9 mouse cellular contexts compared by ENCODE assay signal in genomic region chr1:21075986-21076495, GRCm38 (mm10). TPM values are rescaled to one million over a fixed set of nuclear protein-coding genes. Genes with fewer than 3 reads are reported as not detected.
DNase-seq lines count a peak whose midpoint lies in the region; ATAC-seq lines count a peak whose summit lies in the region.
"Had no signal": no experiment of that assay in that cellular context is flagged by ENCODE, and none has a peak within 500 bp of the region (broad histone marks: within the 10 kb centered on the region; RNA-seq: fewer than 3 reads in every experiment).

No protein-coding gene starts in this region.

- ATAC-seq in liver, embryonic 11.5 days (replicated peaks; ENCODE audit: low FRiP score) = no peak
- ATAC-seq in liver, embryonic 12.5 days = no peak
- no peak for ATAC-seq in forebrain, embryonic 14.5 days
- no peak for ATAC-seq in neural tube, embryonic 15.5 days (ENCODE audit: low FRiP score)

- no peak overlapping the region for H3K9ac ChIP-seq in liver, embryonic 11.5 days (ENCODE audit: low read depth, low read length)
- no peak overlapping the region for H3K9ac ChIP-seq in liver, embryonic 12.5 days
- H3K9ac ChIP-seq in forebrain, embryonic 14.5 days (ENCODE audit: low read length) = peak overlapping the region; percentile 21; the same call in 1 of the 2 replicates
- no peak overlapping the region for H3K9ac ChIP-seq in neural tube, embryonic 15.5 days (replicated peaks)

- H3K9me3 ChIP-seq in liver, embryonic 11.5 days (ENCODE audit: control insufficient read depth, low read length) = no peaks in the 10 kb centered on the region
- no peaks in the 10 kb centered on the region for H3K9me3 ChIP-seq in liver, embryonic 12.5 days (replicated peaks)
- H3K9me3 ChIP-seq in forebrain, embryonic 14.5 days (replicated peaks; ENCODE audit: control insufficient read depth, low read length) = no peaks in the 10 kb centered on the region
- H3K9me3 ChIP-seq in neural tube, embryonic 15.5 days (replicated peaks) = no peaks in the 10 kb centered on the region

- H3K36me3 ChIP-seq in liver, embryonic 11.5 days (ENCODE audit: control insufficient read depth, insufficient read depth, low read length) = no peaks in the 10 kb centered on the region
- H3K36me3 ChIP-seq in liver, embryonic 12.5 days = no peaks in the 10 kb centered on the region
- no peaks in the 10 kb centered on the region for H3K36me3 ChIP-seq in forebrain, embryonic 14.5 days (ENCODE audit: control insufficient read depth, insufficient read depth, low read length)
- H3K36me3 ChIP-seq in neural tube, embryonic 15.5 days = no peaks in the 10 kb centered on the region

- no peak for DNase-seq in liver, embryonic 11.5 days (ENCODE audit: low spot score)
- no peak for DNase-seq in forebrain, embryonic 14.5 days (ENCODE audit: low spot score)
- DNase-seq in kidney, postnatal 10 days = peak; percentile 36
- no peak for DNase-seq in adrenal gland, postnatal 4 days (ENCODE audit: low spot score in 2 of 2)
- DNase-seq in spleen, adult 18-20 months = no peak
- DNase-seq in right cerebral cortex, postnatal 36 days (ENCODE audit: low spot score in 2 of 2) = no peak
- DNase-seq: layer of hippocampus, adult 9-11 months had no signal

- WGBS in liver, embryonic 11.5 days = 44% methylated on average over 6 of the region's 6 CpGs
- WGBS in liver, embryonic 12.5 days (ENCODE audit: insufficient replicate concordance) = 49% methylated on average over 6 of the region's 6 CpGs
- WGBS in forebrain, embryonic 14.5 days = 11% methylated on average over 6 of the region's 6 CpGs
- 29% methylated on average over 6 of the region's 6 CpGs for WGBS in neural tube, embryonic 15.5 days

- no peak overlapping the region for H3K27ac ChIP-seq in liver, embryonic 11.5 days (ENCODE audit: low read depth, low read length)
- H3K27ac ChIP-seq in liver, embryonic 12.5 days = no peak overlapping the region
- 0 out of 2 replicates have a peak overlapping the region, but pooled peaks have one; percentile 1 for H3K27ac ChIP-seq in forebrain, embryonic 14.5 days (ENCODE audit: low read depth, low read length)
- peak overlapping the region; percentile 41 for H3K27ac ChIP-seq in neural tube, embryonic 15.5 days (replicated peaks)

- H3K4me3 ChIP-seq in liver, embryonic 11.5 days (ENCODE audit: low read depth, low read length) = no peak overlapping the region
- H3K4me3 ChIP-seq in liver, embryonic 12.5 days = no peak overlapping the region
- H3K4me3 ChIP-seq in forebrain, embryonic 14.5 days (ENCODE audit: low read depth, low read length) = no peak overlapping the region
- 0 out of 2 replicates have a peak overlapping the region, but pooled peaks have one; percentile 4 for H3K4me3 ChIP-seq in neural tube, embryonic 15.5 days (replicated peaks)

- no peaks in the 10 kb centered on the region for H3K27me3 ChIP-seq in liver, embryonic 11.5 days (replicated peaks; ENCODE audit: control insufficient read depth, insufficient read depth, low read length)
- H3K27me3 ChIP-seq in liver, embryonic 12.5 days (replicated peaks) = peaks cover 18% of the 10 kb centered on the region
- H3K27me3 ChIP-seq in forebrain, embryonic 14.5 days (replicated peaks; ENCODE audit: control insufficient read depth, insufficient read depth, low read length) = no peaks in the 10 kb centered on the region
- H3K27me3 ChIP-seq in neural tube, embryonic 15.5 days (replicated peaks) = no peaks in the 10 kb centered on the region

- H3K4me2 ChIP-seq in liver, embryonic 11.5 days = 0 out of 2 replicates have a peak overlapping the region, but pooled peaks have one; percentile 4
- no peak overlapping the region for H3K4me2 ChIP-seq in liver, embryonic 12.5 days
- peak overlapping the region; percentile 24; the same call in 1 of the 2 replicates for H3K4me2 ChIP-seq in forebrain, embryonic 14.5 days (ENCODE audit: low read length)
- peak overlapping the region; percentile 72 for H3K4me2 ChIP-seq in neural tube, embryonic 15.5 days

- peaks cover 4% of the 10 kb centered on the region for H3K4me1 ChIP-seq in liver, embryonic 11.5 days (replicated peaks; ENCODE audit: control insufficient read depth, insufficient read depth, low read length)
- H3K4me1 ChIP-seq in liver, embryonic 12.5 days = peaks cover 29% of the 10 kb centered on the region
- H3K4me1 ChIP-seq in forebrain, embryonic 14.5 days (ENCODE audit: control insufficient read depth, insufficient read depth, low read length) = peaks cover 15% of the 10 kb centered on the region; the same call in 1 of the 2 replicates
- H3K4me1 ChIP-seq in neural tube, embryonic 15.5 days = peaks cover 46% of the 10 kb centered on the region

RNA-seq across cellular contexts. Expression of gene Tram2, which starts 3.0 kb away (rescaled TPM):
- polyA plus RNA-seq in liver, embryonic 11.5 days (2014; fragmentation: Nextera tagmentation; extraction: Ambion mirVana) = 3.9 and 4.0 TPM in 2 replicates
- 1.6 and 1.7 TPM in 2 replicates for polyA plus RNA-seq in liver, embryonic 12.5 days (2016; fragmentation: Nextera tagmentation; extraction: Ambion mirVana)
- 2.2 and 2.3 TPM in 2 replicates for polyA plus RNA-seq in forebrain, embryonic 14.5 days (2014; fragmentation: Nextera tagmentation; extraction: Ambion mirVana)
- polyA plus RNA-seq in neural tube, embryonic 15.5 days (2015; fragmentation: Nextera tagmentation; extraction: Ambion mirVana) = 2.2 and 3.1 TPM in 2 replicates
- 10 to 100 TPM; 12.2 to 14.2 TPM for total RNA-seq in adrenal gland, postnatal 4 days (2021)

Comparison
In these comparisons a context has a peak if more than half of its experiments do, and no peak if none do; other contexts are left out.
1. H3K27ac ChIP-seq: peak in forebrain, embryonic 14.5 days (single experiment) and neural tube, embryonic 15.5 days (single experiment); none in liver, embryonic 11.5 days (single experiment) and liver, embryonic 12.5 days (single experiment).